Mouse (Mus musculus) neural tube, embryonic 11.5 days (tissue): ENCODE results near the gene Cox16. TPM values are rescaled to one million over a fixed set of nuclear protein-coding genes. Genes with fewer than 3 reads are reported as not detected.
"Not testable (repeated sequence)": the region's sequence is repeated elsewhere in the genome, so short reads cannot be mapped to it uniquely, and the experiment has no call there.

Experiments used
- ATAC-seq: fragments of 200-750 bp; cut with Nextera tagmentation; 2 replicates; pipeline ENCODE4 v1.8.0; 2017; ENCODE audit warnings: moderate number of reproducible peaks, mild to moderate bottlenecking, moderate TSS enrichment, moderate library complexity; ENCODE audit not compliant: insufficient read depth, low FRiP score, low TSS enrichment
- DNase-seq: peaks from one replicate; pipeline ENCODE4 v3.0.0-alpha.2; 2015; ENCODE audit warnings: low spot score
- H3K27ac ChIP-seq: fragments of 300-500 bp; sonication (generic); 2 replicates; pipeline ENCODE4 v1.5.1; 2014; ENCODE audit warnings: low read depth, mild to moderate bottlenecking, low read length
- H3K27me3 ChIP-seq: fragments of 300-500 bp; sonication (generic); 2 replicates; pipeline ENCODE4 v1.6.1; 2014; ENCODE audit warnings: mild to moderate bottlenecking, low read length, mixed read lengths; ENCODE audit not compliant: control insufficient read depth, insufficient read depth
- H3K36me3 ChIP-seq: fragments of 300-500 bp; sonication (generic); 2 replicates; pipeline ENCODE4 v1.6.1; 2014; ENCODE audit warnings: mild to moderate bottlenecking, low read length, moderate library complexity, mixed read lengths; ENCODE audit not compliant: control insufficient read depth, insufficient read depth
- H3K4me1 ChIP-seq: fragments of 300-500 bp; sonication (generic); 2 replicates; pipeline ENCODE4 v1.6.1; 2014; ENCODE audit warnings: low read length, mixed read lengths; ENCODE audit not compliant: control insufficient read depth, insufficient read depth
- H3K4me2 ChIP-seq: fragments of 300-500 bp; sonication (generic); 2 replicates; pipeline ENCODE4 v1.6.1; 2014; ENCODE audit warnings: low read depth, mild to moderate bottlenecking, moderate library complexity
- H3K4me3 ChIP-seq: fragments of 300-500 bp; sonication (generic); 2 replicates; pipeline ENCODE4 v1.5.1; 2014; ENCODE audit warnings: low read depth, low read length
- H3K9ac ChIP-seq: fragments of 300-500 bp; sonication (generic); 2 replicates; pipeline ENCODE4 v1.6.1; 2014; ENCODE audit warnings: mild to moderate bottlenecking, low read length
- H3K9me3 ChIP-seq: fragments of 300-500 bp; sonication (generic); 2 replicates; pipeline ENCODE4 v1.6.1; 2016; ENCODE audit warnings: low read length; ENCODE audit not compliant: control insufficient read depth
- WGBS: fragments of 180-500 bp; shearing (Covaris S2); extraction: QIAGEN DNeasy Blood & Tissue Kit; methylation state at CpG from one replicate; pipeline ENCODE4 v1.1.7; 2014; 5-methylcytosine and 5-hydroxymethylcytosine counted together
- polyA plus RNA-seq: library from polyadenylated mRNA; unstranded; fragments of >200 nt; fragmentation: Nextera tagmentation; extraction: Ambion mirVana; gene quantifications from 2 replicates; pipeline ENCODE4 v1.2.1, GENCODE M21; 2014

The Cox16 gene
- 124 and 130 TPM in 2 replicates for polyA plus RNA-seq

- Histone ChIP-seq H3K4me3 (peak within 1 kb of the TSS; percentile 76), H3K27me3 (no peaks in the 10 kb centered on the region), H3K4me2 (peak within 1 kb of the TSS; percentile 56), H3K4me1 (no peaks in the 10 kb centered on the region), H3K27ac (peak within 1 kb of the TSS; percentile 80), H3K9me3 (no peaks in the 10 kb centered on the region), H3K36me3 (no peaks in the 10 kb centered on the region), H3K9ac (peak within 1 kb of the TSS; percentile 73)
- under 1% methylated on average over 31 of the region's 31 CpGs for WGBS
- ATAC-seq (peak; percentile 95), DNase-seq (peak; percentile 90)
Observed at GRCm38 (mm10) chr12:81484727-81485191, at the start of gene Cox16. TSS of gene Cox16 (minus strand) at chr12:81485127.

- H3K9me3 ChIP-seq = no peaks in the 10 kb centered on the region
- H3K27me3 ChIP-seq = no peaks in the 10 kb centered on the region
- peak overlapping the region; percentile 81 for H3K4me3 ChIP-seq
- ATAC-seq (0 out of 2 replicates have a peak, but pooled peaks have one; percentile 13), DNase-seq (no peak)
- no peaks in the 10 kb centered on the region for H3K36me3 ChIP-seq
- H3K4me1 ChIP-seq = no peaks in the 10 kb centered on the region; the same call in 1 of the 2 replicates
- peak overlapping the region; percentile 81 for H3K9ac ChIP-seq
- H3K27ac ChIP-seq = 0 out of 2 replicates have a peak overlapping the region, but pooled peaks have one; percentile 27
- H3K4me2 ChIP-seq = peak overlapping the region; percentile 54
- 40% methylated on average over 4 of the region's 4 CpGs for WGBS
Observed at GRCm38 (mm10) chr12:81533029-81533419, 48.1 kb upstream of the Cox16 start.

- no peaks in the 10 kb centered on the region for H3K27me3 ChIP-seq
- H3K4me2 ChIP-seq = peak within 1 kb of the TSS; percentile 54
- 0 out of 2 replicates have a peak within 1 kb of the TSS, but pooled peaks have one; percentile 27 for H3K27ac ChIP-seq
- DNase-seq = peak; percentile 86
- no peaks in the 10 kb centered on the region for H3K36me3 ChIP-seq
- H3K4me1 ChIP-seq = no peaks in the 10 kb centered on the region; the same call in 1 of the 2 replicates
- ATAC-seq = peak; percentile 85
- H3K9me3 ChIP-seq = no peaks in the 10 kb centered on the region
- WGBS = under 1% methylated on average over 46 of the region's 46 CpGs
- H3K4me3 ChIP-seq = peak within 1 kb of the TSS; percentile 81
- H3K9ac ChIP-seq = peak within 1 kb of the TSS; percentile 81
Observed at GRCm38 (mm10) chr12:81532316-81533028, 47.5 kb upstream of the Cox16 start, which contains the start of the genes Gm20498 and Synj2bp. TSS of gene Gm20498 (minus strand) at chr12:81532905. TSS of gene Synj2bp (minus strand) at chr12:81532911.

GRCm38 (mm10) chr12:81530587-81530986 is 45.7 kb upstream of the Cox16 start:
- not testable (repeated sequence) for H3K4me2 ChIP-seq, H3K4me1 ChIP-seq, H3K4me3 ChIP-seq, H3K36me3 ChIP-seq, H3K27me3 ChIP-seq, ATAC-seq, H3K9me3 ChIP-seq, H3K9ac ChIP-seq, H3K27ac ChIP-seq, DNase-seq
- WGBS = 82% methylated on average over 5 of the region's 8 CpGs

- H3K9ac ChIP-seq, ATAC-seq, H3K27ac ChIP-seq, H3K4me3 ChIP-seq, H3K36me3 ChIP-seq, H3K4me2 ChIP-seq, H3K9me3 ChIP-seq, H3K27me3 ChIP-seq, H3K4me1 ChIP-seq, DNase-seq: not testable (repeated sequence)
- 95% methylated on average over 9 of the region's 9 CpGs for WGBS
Observed at GRCm38 (mm10) chr12:81496906-81497305, 12.0 kb upstream of the Cox16 start.

- no peaks in the 10 kb centered on the region for H3K27me3 ChIP-seq
- no peak overlapping the region for H3K4me3 ChIP-seq
- no peak overlapping the region for H3K4me2 ChIP-seq
- H3K9me3 ChIP-seq = no peaks in the 10 kb centered on the region
- no peak overlapping the region for H3K9ac ChIP-seq
- ATAC-seq (no peak), DNase-seq (no peak)
- no peak overlapping the region for H3K27ac ChIP-seq
- H3K36me3 ChIP-seq = no peaks in the 10 kb centered on the region
- H3K4me1 ChIP-seq = no peaks in the 10 kb centered on the region
- 93% methylated on average over 5 of the region's 5 CpGs for WGBS
Observed at GRCm38 (mm10) chr12:81490491-81490890, 5.6 kb upstream of the Cox16 start.

GRCm38 (mm10) chr12:81485311-81485710 is 384 bp upstream of the Cox16 start:
- 47% methylated on average over 6 of the region's 6 CpGs for WGBS
- DNase-seq = peak; percentile 12
- no peaks in the 10 kb centered on the region for H3K9me3 ChIP-seq
- H3K9ac ChIP-seq = peak overlapping the region; percentile 73
- H3K4me1 ChIP-seq = no peaks in the 10 kb centered on the region
- H3K4me3 ChIP-seq = peak overlapping the region; percentile 76
- no peaks in the 10 kb centered on the region for H3K27me3 ChIP-seq
- 0 out of 2 replicates have a peak overlapping the region, but pooled peaks have one; percentile 80 for H3K27ac ChIP-seq
- peak overlapping the region; percentile 56 for H3K4me2 ChIP-seq
- peak; percentile 38 for ATAC-seq
- no peaks in the 10 kb centered on the region for H3K36me3 ChIP-seq

GRCm38 (mm10) chr12:81484212-81484611 is 715 bp downstream of the Cox16 start:
- H3K9ac ChIP-seq = peak overlapping the region; percentile 73
- DNase-seq = no peak
- no peaks in the 10 kb centered on the region for H3K36me3 ChIP-seq
- no peaks in the 10 kb centered on the region for H3K9me3 ChIP-seq
- peak overlapping the region; percentile 80; the same call in 1 of the 2 replicates for H3K27ac ChIP-seq
- no peak for ATAC-seq
- no peaks in the 10 kb centered on the region for H3K27me3 ChIP-seq
- no peaks in the 10 kb centered on the region for H3K4me1 ChIP-seq
- peak overlapping the region; percentile 76 for H3K4me3 ChIP-seq
- WGBS = 5% methylated on average over 7 of the region's 7 CpGs
- peak overlapping the region; percentile 56 for H3K4me2 ChIP-seq
